Mouse (Mus musculus) erythroblast, embryonic 14.5 days (primary cell): Measurements from ENCODE around the gene Pank4.

Source experiments
- GATA1 ChIP-seq: IDR thresholded peaks from 2 replicates; pipeline ENCODE4 v1.6.1; 2012; ENCODE audit warnings: low read length, inconsistent platforms, mixed read lengths
- TAL1 ChIP-seq: IDR thresholded peaks from 3 replicates; pipeline ENCODE4 v1.6.1; 2012; ENCODE audit warnings: low read length, inconsistent platforms, mixed read lengths

GRCm38 (mm10) chr4:154962683-154963082, 1.2 kb upstream of the Pank4 start:
- TF ChIP-seq GATA1 (no peak), TAL1 (no peak)
